ENCODE assay signal across 25 mouse cellular contexts in the genomic region with DNA sequence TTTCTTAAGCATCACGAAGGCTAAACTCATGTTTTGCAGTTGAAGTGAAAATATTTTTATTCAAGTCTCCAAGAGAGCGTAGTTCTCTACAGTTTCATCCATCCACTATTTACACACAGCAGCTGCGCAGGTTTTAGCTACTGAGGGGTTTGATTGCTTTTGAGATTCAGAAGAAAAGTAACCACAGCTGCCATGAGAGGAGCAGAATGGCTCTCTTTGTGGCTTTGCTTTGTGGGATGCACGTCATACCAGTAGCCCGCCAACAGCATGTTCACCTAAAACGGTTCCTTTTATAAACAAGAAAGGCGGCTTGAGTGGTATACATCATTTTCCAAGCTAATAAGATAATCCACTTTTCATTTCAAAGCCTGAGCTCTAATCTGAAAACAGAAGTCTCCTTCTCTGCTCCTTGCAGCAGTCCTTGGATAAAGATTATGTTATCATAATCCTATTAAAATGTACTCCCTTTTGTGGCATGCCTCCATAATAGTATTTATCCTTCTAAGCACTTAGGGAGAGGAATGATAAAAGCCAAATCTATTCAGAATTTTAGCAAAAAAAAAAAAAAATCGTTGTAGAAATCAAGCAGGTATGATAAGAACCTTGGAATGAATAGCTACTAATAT. TPM values are rescaled to one million over a fixed set of nuclear protein-coding genes. Genes with fewer than 3 reads are reported as not detected.
DNase-seq lines count a peak whose midpoint lies in the region; ATAC-seq and TF ChIP-seq lines count a peak whose summit lies in the region.
"Had no signal": no experiment of that assay in that cellular context is flagged by ENCODE, and none has a peak within 500 bp of the region (broad histone marks: within the 10 kb centered on the region; RNA-seq: fewer than 3 reads in every experiment).

No protein-coding gene starts in this region.

- no peaks in the 10 kb centered on the region for H3K4me1 ChIP-seq in lung, embryonic 14.5 days (ENCODE audit: insufficient read depth)
- no peaks in the 10 kb centered on the region for H3K4me1 ChIP-seq in forebrain, postnatal 0 days (ENCODE audit: insufficient read depth)
- H3K4me1 ChIP-seq: hindbrain, embryonic 13.5 days; liver, embryonic 13.5 days; megakaryocyte, embryonic 14.5 days had no signal

- 50% methylated on average over 8 of the region's 8 CpGs for WGBS in lung, embryonic 14.5 days
- 29% methylated on average over 8 of the region's 8 CpGs for WGBS in forebrain, postnatal 0 days

- intact Hi-C loops in left cerebral cortex, postnatal 4 days (cut with DNase I): no loop called here

- no peak overlapping the region for H3K9ac ChIP-seq in lung, embryonic 14.5 days
- no peak overlapping the region for H3K9ac ChIP-seq in forebrain, postnatal 0 days
- H3K9ac ChIP-seq: hindbrain, embryonic 13.5 days; liver, embryonic 13.5 days had no signal

- no peak overlapping the region for H3ac ChIP-seq in myocyte (ENCODE audit: control insufficient read depth, insufficient read length)

- peak; percentile 4 for DNase-seq in lung, embryonic 14.5 days
- DNase-seq in lung, postnatal 25 days (ENCODE audit: low spot score): no peak
- peak; percentile 79 for DNase-seq in brain, embryonic 14.5 days (ENCODE audit: low read depth)
- peak; percentile 32 for DNase-seq in forebrain, postnatal 0 days
- no peak for DNase-seq in left cerebral cortex, postnatal 4 days
- no peak for DNase-seq in kidney, postnatal 25 days
- DNase-seq in cerebellum, postnatal 4 days (ENCODE audit: low spot score in 2 of 2): no peak
- DNase-seq: adrenal gland, adult 2 months; B cell, adult 2 months; cerebellum, adult 9-10 months; gastrocnemius, postnatal 10 days; heart, adult 2 months; kidney, postnatal 14 days; liver, embryonic 13.5 days had no signal

- H3K79me2 ChIP-seq in myocyte (ENCODE audit: control insufficient read depth, insufficient read depth): no peaks in the 10 kb centered on the region

- no peak for TF ChIP-seq POLR2A in brain, embryonic 14.5 days (IDR thresholded peaks at IDR 0.05; ENCODE audit: borderline replicate concordance, extremely low read depth, insufficient read depth, insufficient read length, poor library complexity, severe bottlenecking)
- no peak for TF ChIP-seq POLR2A in myocyte (IDR thresholded peaks at IDR 0.05; ENCODE audit: insufficient read length, low read depth)

- no peak overlapping the region for H3K4me2 ChIP-seq in lung, embryonic 14.5 days
- no peak overlapping the region for H3K4me2 ChIP-seq in forebrain, postnatal 0 days (ENCODE audit: low read depth)
- H3K4me2 ChIP-seq in myocyte (ENCODE audit: low read depth): peak overlapping the region; percentile 26
- H3K4me2 ChIP-seq: hindbrain, embryonic 13.5 days; liver, embryonic 13.5 days had no signal

- no peak overlapping the region for H3K27ac ChIP-seq in lung, embryonic 14.5 days (ENCODE audit: low read depth)
- no peak overlapping the region for H3K27ac ChIP-seq in forebrain, postnatal 0 days (ENCODE audit: low read depth, low read length)
- H3K27ac ChIP-seq: heart, adult 2 months; hindbrain, embryonic 13.5 days; liver, embryonic 13.5 days had no signal

- TF ChIP-seq CTCF in lung, embryonic 14.5 days (IDR thresholded peaks at IDR 0.05; ENCODE audit: low read depth): no peak
- no peak for TF ChIP-seq CTCF in brain, embryonic 14.5 days (IDR thresholded peaks at IDR 0.05; ENCODE audit: borderline replicate concordance, extremely low read depth, insufficient read depth, insufficient read length)
- no peak for TF ChIP-seq CTCF in forebrain, postnatal 0 days (IDR thresholded peaks at IDR 0.05; ENCODE audit: low read depth)

- no peak for ATAC-seq in lung, embryonic 14.5 days (ENCODE audit: insufficient read depth)
- ATAC-seq in forebrain, postnatal 0 days: peak; percentile 77
- ATAC-seq: intestine, postnatal 0 days; lung, postnatal 0 days had no signal

- H3K4me3 ChIP-seq in lung, embryonic 14.5 days (ENCODE audit: low read depth, low read length): no peak overlapping the region
- H3K4me3 ChIP-seq in forebrain, postnatal 0 days (ENCODE audit: low read depth, low read length): no peak overlapping the region
- H3K4me3 ChIP-seq in myocyte: no peak overlapping the region
- H3K4me3 ChIP-seq: heart, adult 2 months; hindbrain, embryonic 13.5 days; liver, embryonic 13.5 days; megakaryocyte, embryonic 14.5 days had no signal

- H3K36me3 ChIP-seq in lung, embryonic 14.5 days (ENCODE audit: insufficient read depth): no peaks in the 10 kb centered on the region
- no peaks in the 10 kb centered on the region for H3K36me3 ChIP-seq in forebrain, postnatal 0 days (ENCODE audit: insufficient read depth)
- H3K36me3 ChIP-seq in myocyte (ENCODE audit: control insufficient read depth, insufficient read depth): no peaks in the 10 kb centered on the region
- H3K36me3 ChIP-seq: hindbrain, embryonic 13.5 days; liver, embryonic 13.5 days had no signal

- H3K9me3 ChIP-seq in lung, embryonic 14.5 days (ENCODE audit: low read depth, low read length): no peaks in the 10 kb centered on the region
- H3K9me3 ChIP-seq in forebrain, postnatal 0 days (ENCODE audit: low read length): no peaks in the 10 kb centered on the region
- H3K9me3 ChIP-seq: hindbrain, embryonic 13.5 days; liver, embryonic 13.5 days had no signal

- H3K27me3 ChIP-seq in lung, embryonic 14.5 days (ENCODE audit: insufficient read depth, low read length): no peaks in the 10 kb centered on the region
- H3K27me3 ChIP-seq in forebrain, postnatal 0 days (ENCODE audit: insufficient read depth, low read length): no peaks in the 10 kb centered on the region
- no peaks in the 10 kb centered on the region for H3K27me3 ChIP-seq in myocyte (ENCODE audit: control insufficient read depth, insufficient read depth, insufficient read length)
- H3K27me3 ChIP-seq: hindbrain, embryonic 13.5 days; liver, embryonic 13.5 days; megakaryocyte, embryonic 14.5 days had no signal

TF ChIP-seq in myocyte, 11 proteins besides CTCF, POLR2A, EP300 and RAD21:
- TF ChIP-seq CEBPB (IDR thresholded peaks at IDR 0.05; ENCODE audit: insufficient read depth, poor library complexity, severe bottlenecking): no peak
- peak in 2 of 3 experiments; percentile 38 to 42 for TF ChIP-seq MYOD1 (IDR thresholded peaks at IDR 0.05; ENCODE audit: control insufficient read depth in 1 of 3, insufficient read length in 2 of 3, low read depth in 2 of 3)
- peak in 1 of 3 experiments; percentile 30 for TF ChIP-seq MYOG (IDR thresholded peaks at IDR 0.05; ENCODE audit: control insufficient read depth in 1 of 3, insufficient read depth in 1 of 3, insufficient read length in 2 of 3, low read depth in 2 of 3)

RNA-seq across cellular contexts. Expression of a gene that starts 26.7 kb away (rescaled TPM):
- polyA plus RNA-seq in lung, embryonic 14.5 days (2014; fragmentation: Nextera tagmentation; extraction: Ambion mirVana): not detected in 2 replicates
- polyA plus RNA-seq in brain, embryonic 14.5 days (2012; rRNA removed): 5.4 and 7.6 TPM in 2 replicates
- total RNA-seq in forebrain, postnatal 0 days (2014; rRNA removed): 8.6 and 8.8 TPM in 2 replicates
- 5.9 and 6.6 TPM in 2 replicates for polyA plus RNA-seq in forebrain, postnatal 0 days (2015; fragmentation: Nextera tagmentation; extraction: Ambion mirVana)
- not detected for polyA plus RNA-seq in myocyte (2012; fragmentation: generic; extraction: Trizol)
- 10 to 100 TPM; 15.2 to 17.4 TPM for total RNA-seq in left cerebral cortex, postnatal 4 days (2021)
- total RNA-seq: adrenal gland, adult 2 months; ES-E14; gastrocnemius, postnatal 10 days; heart, adult 2 months had no signal
- polyA plus RNA-seq: adrenal gland, adult 2 months; heart, adult 2 months; heart, postnatal 0 days; liver, embryonic 13.5 days; lung, postnatal 0 days; small intestine, adult 2 months; urinary bladder, adult 2 months had no signal

RNA-seq across cellular contexts. Expression of a gene that starts 26.7 kb away (rescaled TPM):
- not detected in 2 replicates for polyA plus RNA-seq in lung, embryonic 14.5 days (2014; fragmentation: Nextera tagmentation; extraction: Ambion mirVana)
- 0.38 and 0.77 TPM in 2 replicates for polyA plus RNA-seq in brain, embryonic 14.5 days (2012; rRNA removed)
- 1.8 and 2.5 TPM in 2 replicates for total RNA-seq in forebrain, postnatal 0 days (2014; rRNA removed)
- 0.11 and 0.24 TPM in 2 replicates for polyA plus RNA-seq in forebrain, postnatal 0 days (2015; fragmentation: Nextera tagmentation; extraction: Ambion mirVana)
- not detected for polyA plus RNA-seq in myocyte (2012; fragmentation: generic; extraction: Trizol)
- 1 to 10 TPM; 3.0 to 4.1 TPM for total RNA-seq in left cerebral cortex, postnatal 4 days (2021)
- total RNA-seq: adrenal gland, adult 2 months; ES-E14; gastrocnemius, postnatal 10 days; heart, adult 2 months had no signal
- polyA plus RNA-seq: adrenal gland, adult 2 months; heart, adult 2 months; heart, postnatal 0 days; intestine, postnatal 0 days; liver, embryonic 13.5 days; lung, postnatal 0 days; neural tube, embryonic 11.5 days; small intestine, adult 2 months; stomach, embryonic 14.5 days; urinary bladder, adult 2 months had no signal

Comparison
In these comparisons a context has a peak if more than half of its experiments do, and no peak if none do; other contexts are left out.
1. DNase-seq: peak in lung, embryonic 14.5 days (single experiment), brain, embryonic 14.5 days (single experiment) and forebrain, postnatal 0 days (single experiment); none in lung, postnatal 25 days (single experiment), left cerebral cortex, postnatal 4 days (single experiment), kidney, postnatal 25 days (0 of 2) and cerebellum, postnatal 4 days (0 of 2).